Mouse (Mus musculus) cerebellum, adult 9-11 months (tissue): Measurements from ENCODE around the gene 1700001P01Rik.
"Not testable (repeated sequence)": the region's sequence is repeated elsewhere in the genome, so short reads cannot be mapped to it uniquely, and the experiment has no call there.

Source experiments
- DNase-seq: peaks from one replicate; pipeline ENCODE4 v3.0.0; 2022

1700001P01Rik gene

DNA sequence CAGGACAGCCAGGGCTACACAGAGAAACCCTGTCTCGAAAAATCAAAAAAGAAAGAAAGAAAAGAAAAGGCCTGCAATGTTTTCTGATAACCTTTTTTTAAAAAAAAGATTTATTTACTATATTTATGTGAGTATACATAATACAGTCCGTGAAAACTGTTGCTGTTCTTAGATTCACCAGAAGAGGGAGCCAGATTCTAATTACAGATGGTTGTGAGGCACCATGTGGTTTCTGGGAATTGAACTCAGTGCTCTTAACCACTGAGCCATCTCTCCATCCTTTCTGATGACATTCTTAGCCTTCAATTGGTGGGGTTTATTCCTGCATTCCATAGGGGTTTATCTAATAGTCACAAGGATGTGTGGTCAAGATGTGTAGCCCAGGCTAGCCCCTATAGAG lies 17.4 kb upstream of the 1700001P01Rik start:
- peak; percentile 54 for DNase-seq

DNA sequence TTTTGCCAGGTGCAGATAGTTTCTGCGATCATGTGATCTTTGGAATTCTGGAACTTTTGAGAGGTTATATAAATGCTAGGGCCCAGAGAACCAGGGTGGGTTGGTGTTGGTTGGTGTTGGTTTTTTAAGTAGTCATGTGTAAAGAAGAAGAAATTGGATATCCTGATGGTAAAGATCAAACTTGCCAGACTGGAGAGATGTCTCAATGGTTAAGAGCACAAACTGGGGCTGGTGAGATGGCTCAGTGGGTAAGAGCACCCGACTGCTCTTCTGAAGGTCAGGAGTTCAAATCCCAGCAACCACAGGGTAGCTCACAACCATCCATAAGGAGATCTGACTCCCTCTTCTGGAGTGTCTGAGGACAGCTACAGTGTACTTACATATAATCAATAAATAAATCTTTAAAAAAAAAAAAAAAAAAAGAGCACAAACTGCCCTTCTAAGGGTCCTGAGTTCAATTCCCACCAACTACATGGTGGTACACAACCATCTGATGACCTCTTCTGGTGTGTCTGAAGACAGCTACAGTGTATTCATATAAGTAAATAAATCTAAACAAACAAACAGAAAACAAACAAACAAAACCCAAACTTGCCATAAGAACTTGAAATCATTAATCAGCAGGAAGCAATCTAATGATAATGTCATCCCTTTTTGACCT lies 15.2 kb upstream of the 1700001P01Rik start:
- not testable (repeated sequence) for DNase-seq

GRCm38 (mm10) chr11:97789727-97790126 lies 14.0 kb upstream of the 1700001P01Rik start:
- no peak for DNase-seq

GRCm38 (mm10) chr11:97787961-97788360 lies 12.2 kb upstream of the 1700001P01Rik start:
- no peak for DNase-seq

DNA sequence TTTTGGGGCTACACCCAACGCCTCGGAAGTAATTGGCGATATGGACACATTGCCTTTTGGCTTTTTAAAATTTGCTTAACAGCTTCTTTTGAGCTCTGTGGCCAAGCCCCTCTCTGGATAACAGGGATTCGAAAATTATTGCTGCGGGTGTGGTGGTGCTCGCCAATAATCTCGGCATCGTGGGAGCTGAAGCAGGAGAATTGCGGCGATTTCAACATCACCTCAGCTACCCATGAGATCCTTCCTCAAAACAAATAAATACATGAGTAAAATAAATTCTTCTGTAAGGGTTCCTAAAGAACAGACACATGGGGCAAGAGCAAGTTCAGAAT lies 6.8 kb upstream of the 1700001P01Rik start:
- no peak for DNase-seq

DNA sequence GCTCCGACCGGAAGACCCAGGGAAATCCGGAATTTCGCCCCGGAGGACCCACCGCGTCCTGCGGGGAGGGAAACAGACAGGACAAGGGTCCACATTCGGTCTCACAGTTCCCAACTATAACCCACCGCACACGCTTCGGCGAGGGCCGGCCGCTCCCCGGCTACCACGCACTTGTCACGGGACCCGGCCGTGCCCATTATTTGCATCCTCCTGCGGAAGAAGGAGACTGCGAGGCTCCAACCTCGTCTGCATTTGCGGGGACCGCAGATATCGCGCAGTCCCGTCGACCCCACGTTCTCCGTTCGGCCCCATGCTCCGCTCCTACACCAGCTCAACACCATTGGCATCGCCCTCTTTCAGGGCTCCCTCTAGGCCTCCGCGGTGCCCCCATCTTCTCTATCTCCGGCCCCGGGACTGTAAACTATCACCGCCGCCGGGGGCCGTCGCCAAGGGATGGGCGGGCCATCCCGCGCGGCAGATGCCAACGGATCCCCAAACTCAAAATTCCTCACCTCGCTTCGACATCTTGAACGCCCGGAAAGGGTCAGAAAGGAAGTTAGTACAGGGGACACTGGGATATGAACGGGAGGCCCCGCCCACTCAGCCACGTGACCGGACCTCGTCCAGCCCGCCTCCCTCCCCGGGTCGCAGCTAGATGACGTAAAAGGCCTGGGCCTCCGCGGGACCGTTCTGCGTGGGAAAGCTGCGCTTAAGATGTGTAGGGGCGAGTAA lies 6.3 kb upstream of the 1700001P01Rik start, which contains the start of gene Rpl23:
Gene Rpl23 (minus strand): TSS at position 606 of the 732 bp plus-strand sequence.
- peak; percentile 99 for DNase-seq

- DNase-seq, result no peak
Measured at GRCm38 (mm10) chr11:97781478-97781831, 5.7 kb upstream of the 1700001P01Rik start.

- no peak for DNase-seq
Measured at GRCm38 (mm10) chr11:97779968-97780701, 4.4 kb upstream of the 1700001P01Rik start.

GRCm38 (mm10) chr11:97778918-97779317 lies 3.2 kb upstream of the 1700001P01Rik start:
- no peak for DNase-seq

- no peak for DNase-seq
Measured at GRCm38 (mm10) chr11:97777129-97777529, 1.4 kb upstream of the 1700001P01Rik start.

DNA sequence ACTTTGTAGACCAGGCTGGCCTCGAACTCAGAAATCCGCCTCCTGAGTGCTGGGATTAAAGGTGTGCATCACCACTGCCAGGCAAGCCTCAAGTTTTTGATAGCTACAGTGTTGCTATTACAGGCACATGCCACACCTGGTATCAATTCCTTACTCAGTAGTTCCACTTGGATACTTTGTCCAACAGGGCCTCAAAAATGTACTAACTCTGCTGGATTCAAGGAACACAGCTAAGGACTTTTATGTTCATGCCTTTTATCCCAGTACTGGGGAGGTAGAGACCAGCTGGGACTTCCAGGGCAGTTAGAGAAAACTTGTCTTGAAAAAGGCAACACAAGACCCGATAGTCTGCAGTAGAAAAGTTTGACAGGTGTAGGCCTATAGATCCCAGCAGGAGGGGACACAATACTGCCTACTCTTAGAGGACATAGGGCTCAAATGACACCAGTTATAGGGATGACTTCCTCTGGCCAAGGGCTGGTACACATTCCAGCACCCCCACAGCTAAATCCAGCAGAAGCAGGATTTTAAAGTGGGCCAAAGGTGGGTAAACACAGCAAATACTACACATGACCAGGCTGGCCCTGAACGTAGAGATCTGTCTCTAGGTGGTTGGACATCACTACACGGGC lies 895 bp upstream of the 1700001P01Rik start:
- DNase-seq, result no peak

- DNase-seq, result no peak
Measured at GRCm38 (mm10) chr11:97775186-97775585, 532 bp downstream of the 1700001P01Rik start.

DNA sequence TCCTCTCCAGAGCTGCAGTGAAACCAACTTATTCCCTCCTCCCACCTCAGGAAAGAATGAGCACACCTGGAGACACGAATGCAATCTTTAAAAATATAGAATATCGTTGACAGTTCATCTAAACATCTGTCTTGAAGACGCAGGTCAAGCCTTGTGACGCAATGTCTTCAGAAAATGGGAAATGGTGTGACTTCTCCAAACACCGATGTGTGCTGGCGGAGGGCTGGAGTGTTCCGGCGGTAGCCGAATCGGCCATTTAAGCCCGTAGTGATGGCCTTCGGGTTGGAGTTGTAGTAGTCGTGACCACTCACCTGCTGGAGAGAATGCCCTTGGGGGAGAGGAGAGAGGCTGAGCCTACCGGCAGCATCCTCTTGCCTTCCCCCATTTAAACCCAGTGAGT lies 4.3 kb downstream of the 1700001P01Rik start:
- no peak for DNase-seq

DNA sequence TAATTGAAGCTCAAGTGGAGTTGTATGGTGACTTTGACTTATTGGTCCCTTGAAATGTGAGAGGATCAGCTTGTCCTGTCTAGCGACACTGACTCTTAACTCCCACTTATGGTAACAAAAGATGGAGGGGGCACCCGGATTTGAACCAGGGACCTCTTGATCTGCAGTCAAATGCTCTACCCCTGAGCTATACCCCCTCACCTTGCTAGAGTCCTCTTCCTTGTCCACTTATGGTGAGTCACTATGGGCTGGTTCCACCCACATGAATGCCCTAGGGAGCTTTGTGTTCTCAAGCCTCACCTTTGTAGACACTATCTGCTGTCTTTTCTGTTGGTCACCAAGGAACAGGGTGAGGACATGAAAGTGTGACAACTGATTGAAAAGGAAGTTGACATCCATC lies 6.0 kb downstream of the 1700001P01Rik start:
- no peak for DNase-seq

DNA sequence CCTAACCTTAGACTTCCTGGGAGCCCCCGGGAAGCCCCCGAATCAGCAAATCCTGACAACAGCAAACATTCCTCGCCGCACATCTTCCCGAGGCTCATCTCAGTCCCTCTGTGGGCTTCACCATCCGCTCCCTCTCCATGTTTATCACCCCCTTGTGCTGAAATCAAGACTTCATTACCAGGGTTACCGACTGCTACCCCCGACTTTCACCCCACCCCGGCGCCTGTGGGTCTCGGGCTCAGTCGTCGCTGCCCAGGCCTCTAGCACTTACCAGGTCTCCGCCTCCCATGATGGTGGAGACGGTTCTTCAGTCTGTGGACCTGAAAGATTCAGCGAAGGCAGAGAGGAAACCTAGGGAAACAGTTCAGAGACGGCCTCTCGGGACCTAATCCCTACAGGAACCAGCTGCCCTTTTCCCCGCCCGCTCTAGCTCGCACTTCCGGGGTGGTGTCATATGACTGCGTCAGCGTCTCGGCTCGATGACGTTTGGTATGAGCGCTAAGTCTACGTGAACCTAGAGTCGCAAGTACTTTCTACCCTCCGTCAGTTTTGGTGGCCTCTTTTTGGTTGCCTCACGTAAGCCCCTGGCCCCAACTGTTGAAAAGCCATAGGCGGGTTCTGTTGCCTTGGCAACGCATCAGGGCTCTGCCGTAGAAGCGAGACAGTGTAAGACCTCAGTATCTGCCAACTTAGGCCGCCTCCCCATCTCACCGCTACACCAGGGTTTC lies 9.4 kb downstream of the 1700001P01Rik start, which contains the start of gene Cwc25:
Gene Cwc25 (minus strand): TSS at position 403 of the 728 bp plus-strand sequence.
- peak; percentile 95 for DNase-seq

DNA sequence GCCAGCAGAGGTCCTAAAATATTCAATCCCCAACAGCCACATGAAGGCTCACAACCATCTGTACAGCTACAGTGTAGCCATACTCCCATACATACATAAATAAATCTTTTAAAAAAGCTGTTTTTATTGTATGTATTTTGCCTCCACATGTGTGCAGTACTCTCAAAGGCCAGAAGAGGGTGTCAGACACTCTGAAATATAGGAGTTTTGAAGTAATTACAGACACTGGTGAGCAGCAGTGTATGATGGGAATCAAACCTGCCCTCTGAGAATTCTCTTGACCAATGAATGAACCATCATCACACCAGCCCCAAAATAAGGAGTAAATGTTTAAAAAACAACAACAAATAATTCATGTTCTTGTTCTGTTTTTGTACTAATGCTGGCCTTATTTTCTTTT lies 14.1 kb downstream of the 1700001P01Rik start:
- DNase-seq, result no peak

DNA sequence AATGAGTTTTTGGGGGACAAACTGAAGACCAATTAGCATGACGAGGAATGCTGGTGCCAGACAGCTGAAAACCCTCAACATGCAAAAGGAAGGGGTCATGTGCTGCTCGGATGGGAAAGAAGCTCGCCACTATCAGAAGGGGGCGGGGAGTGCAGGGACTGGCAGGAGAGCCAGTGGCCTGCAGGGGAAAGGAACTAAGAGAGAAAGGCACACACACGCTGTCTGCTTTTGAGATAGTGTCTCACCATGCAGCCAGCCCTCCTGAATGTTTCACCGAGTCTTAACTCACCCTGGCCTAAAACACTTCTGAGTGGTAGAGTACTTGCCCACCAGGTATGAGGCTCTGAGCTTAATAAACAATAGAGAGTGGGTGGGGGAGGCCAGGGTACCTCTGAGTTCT lies 16.8 kb downstream of the 1700001P01Rik start:
- no peak for DNase-seq

GRCm38 (mm10) chr11:97758125-97758524 lies 17.6 kb downstream of the 1700001P01Rik start:
- no peak for DNase-seq

DNA sequence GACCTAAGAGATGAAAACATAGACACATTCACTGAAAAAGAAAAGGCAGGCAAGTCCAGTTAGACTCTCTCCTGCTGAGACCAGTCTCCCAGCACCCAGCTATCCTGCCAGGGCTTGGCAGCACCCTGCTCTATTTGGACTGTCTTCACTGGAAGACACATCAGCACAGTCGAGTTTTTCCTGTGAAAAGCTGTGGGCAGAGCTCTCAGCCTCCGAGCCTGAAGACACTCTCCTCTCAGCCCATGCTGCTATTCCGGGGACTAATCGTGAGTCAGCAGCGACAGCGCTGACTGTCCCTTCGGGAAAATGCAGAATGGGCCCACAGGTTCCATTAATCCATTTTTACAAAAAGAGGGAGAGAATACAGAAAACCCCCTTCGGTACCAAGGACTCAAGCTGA lies 22.4 kb downstream of the 1700001P01Rik start:
- DNase-seq, result no peak

GRCm38 (mm10) chr11:97748496-97748895 lies 27.2 kb downstream of the 1700001P01Rik start:
- no peak for DNase-seq

DNA sequence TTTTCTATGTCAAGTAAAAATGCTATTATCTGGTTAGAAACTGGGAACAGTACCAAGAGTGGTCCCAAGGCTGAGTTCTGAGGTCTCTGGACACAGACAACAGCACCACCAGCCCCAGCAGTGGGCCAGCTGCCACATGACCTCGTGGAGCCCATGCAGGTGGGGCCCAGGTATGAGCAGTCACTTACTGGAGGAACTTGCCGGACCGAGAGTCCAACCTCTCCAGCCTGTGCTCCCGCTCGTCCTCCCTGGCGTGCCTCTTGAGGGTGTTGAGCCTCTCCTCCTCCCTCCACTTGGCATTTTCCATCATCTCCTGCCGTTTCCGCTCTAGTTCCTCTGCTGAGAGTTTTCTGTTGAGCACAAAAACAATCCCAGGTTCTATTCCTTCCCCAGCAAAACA lies 27.9 kb downstream of the 1700001P01Rik start:
- DNase-seq, result peak; percentile 56

DNA sequence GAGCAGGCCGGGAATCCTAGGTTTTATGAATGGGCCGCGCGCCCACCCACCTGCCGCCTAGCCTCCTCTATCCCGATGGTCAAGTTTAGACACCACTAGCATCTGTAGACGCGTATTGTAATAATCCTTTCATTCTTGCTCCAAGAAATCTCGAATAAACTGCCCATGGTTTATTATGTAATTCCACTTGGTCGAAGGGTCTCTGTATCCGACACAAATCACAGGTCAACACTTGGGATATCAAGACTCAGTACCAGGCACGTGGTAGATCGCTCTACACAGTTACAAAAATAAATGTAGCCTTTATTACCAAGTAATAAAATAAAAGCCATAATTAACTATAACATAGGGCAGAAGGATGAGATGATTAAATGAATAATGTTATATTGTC lies 30.4 kb downstream of the 1700001P01Rik start:
- DNase-seq, result no peak
